Mouse (Mus musculus): ENCODE data around the gene Vsig10. TPM values are rescaled to one million over a fixed set of nuclear protein-coding genes. Genes with fewer than 3 reads are reported as not detected.
"Not testable (repeated sequence)": the region's sequence is repeated elsewhere in the genome, so short reads cannot be mapped to it uniquely, and the experiment has no call there.

The Vsig10 gene
- total and polyA plus RNA-seq, 3 experiments = 0.02 to 0.05 TPM; not detected in 1

DNA sequence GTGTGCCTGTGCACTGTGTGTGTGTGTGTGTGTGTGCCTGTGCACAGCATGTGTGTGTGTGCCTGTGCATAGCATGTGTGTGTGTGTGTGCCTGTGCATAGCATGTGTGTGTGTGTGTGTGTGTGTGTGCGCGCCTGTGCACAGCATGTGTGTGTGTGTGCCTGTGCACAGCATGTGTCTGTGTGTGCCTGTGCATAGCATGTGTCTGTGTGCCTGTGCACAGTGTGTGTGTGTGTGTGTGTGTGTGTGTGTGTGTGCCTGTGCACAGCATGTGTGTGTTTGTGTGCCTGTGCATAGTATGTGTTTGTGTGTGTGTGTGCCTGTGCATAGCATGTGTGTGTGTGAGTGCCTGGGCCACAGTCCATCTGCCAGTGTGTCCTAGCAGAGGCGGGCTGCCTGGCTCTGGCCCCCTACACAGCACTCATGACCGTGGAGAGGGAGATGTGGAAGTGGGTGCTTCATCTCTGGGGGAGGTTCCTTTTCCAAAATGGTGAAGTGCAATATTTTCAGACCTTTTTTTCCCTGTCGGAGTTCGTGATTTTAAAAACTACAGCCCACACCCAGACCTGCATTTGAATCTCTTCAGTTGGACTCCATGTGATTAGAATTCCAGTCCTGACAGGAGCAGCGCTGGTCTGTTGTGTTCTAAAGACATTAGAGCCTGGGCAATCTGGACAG, 55.6 kb downstream of the Vsig10 start:
- TF ChIP-seq TAL1 (conservative IDR thresholded peaks at IDR 0.05; ENCODE audit: low read depth, low read length) (no peak), POLR2AphosphoS5 (IDR thresholded peaks at IDR 0.05; ENCODE audit: insufficient replicate concordance, low read depth, low read length) (peak; percentile 70; the same call in 1 of the 2 replicates)
- Histone ChIP-seq H3K4me1 (ENCODE audit: insufficient read depth, low read depth, low read length) (no peaks in the 10 kb centered on the region), H3K36me3 (replicated peaks) (peaks cover 93% of the 10 kb centered on the region), H3K4me3 (ENCODE audit: low read depth, low read length) (peak overlapping the region; percentile 28; the same call in 1 of the 2 replicates), H3K9me3 (replicated peaks) (no peaks in the 10 kb centered on the region), H3K27me3 (ENCODE audit: insufficient read depth, low read length) (no peaks in the 10 kb centered on the region)
- no peak for DNase-seq (ENCODE audit: low spot score)
- no peak for ATAC-seq (ENCODE audit: extremely low read depth, insufficient number of reproducible peaks, low FRiP score, poor library complexity, severe bottlenecking)

DNA sequence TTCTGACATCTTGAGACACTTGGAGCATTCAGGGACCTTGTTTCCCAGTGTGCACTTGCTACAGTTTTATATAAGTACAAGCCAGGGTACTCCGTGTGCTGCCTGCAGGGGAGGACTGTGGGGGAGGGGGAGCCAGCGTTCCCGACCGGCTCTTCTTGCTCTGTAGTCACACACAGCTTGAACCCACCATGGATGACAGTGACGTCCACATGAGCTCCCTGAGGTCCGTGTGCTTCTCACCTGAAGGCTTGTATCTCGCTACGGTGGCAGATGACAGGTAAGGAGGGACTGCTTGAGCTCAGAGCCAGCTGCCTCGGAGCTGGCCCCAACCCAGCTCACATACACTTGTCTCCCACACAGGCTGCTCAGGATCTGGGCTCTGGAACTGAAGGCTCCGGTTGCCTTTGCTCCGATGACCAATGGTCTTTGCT, 57.5 kb downstream of the Vsig10 start:
- H3K36me3 ChIP-seq (replicated peaks) = peaks cover 93% of the 10 kb centered on the region
- H3K9me3 ChIP-seq (replicated peaks) = no peaks in the 10 kb centered on the region
- TF ChIP-seq POLR2AphosphoS5 (IDR thresholded peaks at IDR 0.05; ENCODE audit: insufficient replicate concordance, low read depth, low read length) = no peak
- H3K4me1 ChIP-seq (ENCODE audit: insufficient read depth, low read depth, low read length) = no peaks in the 10 kb centered on the region
- DNase-seq (ENCODE audit: low spot score) (no peak), ATAC-seq (ENCODE audit: extremely low read depth, insufficient number of reproducible peaks, low FRiP score, poor library complexity, severe bottlenecking) (no peak)
- no peaks in the 10 kb centered on the region for H3K27me3 ChIP-seq (ENCODE audit: insufficient read depth, low read length)
- H3K4me3 ChIP-seq (ENCODE audit: low read depth, low read length) = no peak overlapping the region

DNA sequence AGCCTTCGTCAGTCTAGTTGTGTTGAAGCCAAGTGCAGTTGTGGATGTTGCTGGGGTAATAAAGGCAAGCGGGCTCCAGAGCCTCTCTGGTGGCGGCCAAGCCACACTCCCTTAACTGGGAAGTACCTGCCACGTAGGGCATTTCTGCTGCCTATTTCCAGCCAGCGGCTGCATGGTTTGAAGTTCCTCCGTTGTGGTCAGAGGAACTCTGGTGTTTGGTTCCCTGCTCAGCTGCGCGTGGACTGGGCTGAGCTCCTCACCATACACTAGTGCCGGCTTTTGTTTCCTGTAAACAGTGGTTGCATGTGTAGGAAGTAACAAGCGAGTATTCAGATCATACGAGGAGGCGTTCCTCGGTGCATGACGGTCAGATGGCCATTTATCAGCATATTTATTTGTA, 58.8 kb downstream of the Vsig10 start:
- not testable (repeated sequence) for H3K27me3 ChIP-seq (ENCODE audit: insufficient read depth, low read length); H3K4me3 ChIP-seq (ENCODE audit: low read depth, low read length); DNase-seq (ENCODE audit: low spot score); ATAC-seq (ENCODE audit: extremely low read depth, insufficient number of reproducible peaks, low FRiP score, poor library complexity, severe bottlenecking); H3K9me3 ChIP-seq (replicated peaks)
- Histone ChIP-seq H3K4me1 (ENCODE audit: insufficient read depth, low read depth, low read length) (peaks cover 10% of the 10 kb centered on the region), H3K36me3 (replicated peaks) (peaks cover 93% of the 10 kb centered on the region)

DNA sequence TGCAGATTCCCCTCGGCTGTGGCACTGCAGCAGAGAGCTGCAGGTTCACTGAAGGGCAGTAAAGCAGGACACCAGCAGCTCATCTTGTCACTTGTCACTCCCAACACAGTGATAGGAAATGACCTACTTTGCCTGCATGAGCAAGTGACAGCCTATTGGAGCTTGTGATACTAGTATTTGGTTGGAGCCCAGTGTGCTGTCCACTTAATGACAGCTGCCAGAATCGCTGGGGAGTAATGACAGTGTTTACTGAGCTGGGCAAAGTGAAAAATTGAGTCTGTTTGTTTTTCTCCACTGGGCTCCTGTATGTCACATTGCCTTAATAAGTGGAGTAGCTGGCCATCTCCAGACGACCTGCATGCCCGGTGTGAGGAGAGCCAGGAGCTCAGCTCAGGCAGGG, 61.3 kb downstream of the Vsig10 start:
- no peak for DNase-seq (ENCODE audit: low spot score)
- no peak for TF ChIP-seq TAL1 (conservative IDR thresholded peaks at IDR 0.05; ENCODE audit: low read depth, low read length)
- no peak for TF ChIP-seq GATA2 (IDR thresholded peaks at IDR 0.05; ENCODE audit: borderline replicate concordance, low read depth, low read length)
- no peak for TF ChIP-seq GATA1 (IDR thresholded peaks at IDR 0.05; ENCODE audit: borderline replicate concordance, low read length)
- no peak for TF ChIP-seq CTCF (IDR thresholded peaks at IDR 0.05; ENCODE audit: low read depth, low read length)
- TF ChIP-seq POLR2AphosphoS5 (IDR thresholded peaks at IDR 0.05; ENCODE audit: insufficient replicate concordance, low read depth, low read length) = no peak
- H3K4me3 ChIP-seq (ENCODE audit: low read depth, low read length) = no peak overlapping the region
- peaks cover 93% of the 10 kb centered on the region for H3K36me3 ChIP-seq (replicated peaks)
- no peak for ATAC-seq (ENCODE audit: extremely low read depth, insufficient number of reproducible peaks, low FRiP score, poor library complexity, severe bottlenecking)
- no peaks in the 10 kb centered on the region for H3K27me3 ChIP-seq (ENCODE audit: insufficient read depth, low read length)
- peaks cover 21% of the 10 kb centered on the region for H3K4me1 ChIP-seq (ENCODE audit: insufficient read depth, low read depth, low read length)
- H3K9me3 ChIP-seq (replicated peaks) = no peaks in the 10 kb centered on the region

DNA sequence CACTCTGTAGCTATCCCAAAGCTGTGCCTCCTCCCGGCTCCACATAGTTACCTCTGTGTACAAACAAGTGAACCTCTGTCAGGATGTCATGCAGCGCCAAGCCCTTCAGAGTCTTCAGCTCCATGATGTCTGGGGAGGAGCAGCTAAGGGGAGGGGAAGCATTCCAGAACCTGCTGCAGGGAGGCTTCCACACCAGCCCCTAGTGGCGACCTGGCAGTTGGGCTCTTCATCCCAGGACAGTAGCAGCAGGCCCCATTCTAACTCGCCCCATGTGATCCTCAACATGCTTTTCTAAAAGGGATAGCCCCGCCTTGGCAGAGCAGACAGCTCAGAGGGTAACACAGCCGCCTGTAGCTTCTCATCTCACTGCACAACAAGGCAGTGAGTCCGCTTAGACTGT, 62.9 kb downstream of the Vsig10 start:
- ATAC-seq (ENCODE audit: extremely low read depth, insufficient number of reproducible peaks, low FRiP score, poor library complexity, severe bottlenecking) = no peak
- Histone ChIP-seq H3K9me3 (replicated peaks) (no peaks in the 10 kb centered on the region), H3K27me3 (ENCODE audit: insufficient read depth, low read length) (no peaks in the 10 kb centered on the region), H3K4me3 (ENCODE audit: low read depth, low read length) (no peak overlapping the region), H3K36me3 (replicated peaks) (peaks cover 93% of the 10 kb centered on the region), H3K4me1 (ENCODE audit: insufficient read depth, low read depth, low read length) (peaks cover 26% of the 10 kb centered on the region)
- DNase-seq (ENCODE audit: low spot score) = no peak
- TF ChIP-seq GATA2 (IDR thresholded peaks at IDR 0.05; ENCODE audit: borderline replicate concordance, low read depth, low read length) (no peak), GATA1 (IDR thresholded peaks at IDR 0.05; ENCODE audit: borderline replicate concordance, low read length) (no peak), CTCF (IDR thresholded peaks at IDR 0.05; ENCODE audit: low read depth, low read length) (no peak), TAL1 (conservative IDR thresholded peaks at IDR 0.05; ENCODE audit: low read depth, low read length) (no peak), POLR2AphosphoS5 (IDR thresholded peaks at IDR 0.05; ENCODE audit: insufficient replicate concordance, low read depth, low read length) (no peak)

DNA sequence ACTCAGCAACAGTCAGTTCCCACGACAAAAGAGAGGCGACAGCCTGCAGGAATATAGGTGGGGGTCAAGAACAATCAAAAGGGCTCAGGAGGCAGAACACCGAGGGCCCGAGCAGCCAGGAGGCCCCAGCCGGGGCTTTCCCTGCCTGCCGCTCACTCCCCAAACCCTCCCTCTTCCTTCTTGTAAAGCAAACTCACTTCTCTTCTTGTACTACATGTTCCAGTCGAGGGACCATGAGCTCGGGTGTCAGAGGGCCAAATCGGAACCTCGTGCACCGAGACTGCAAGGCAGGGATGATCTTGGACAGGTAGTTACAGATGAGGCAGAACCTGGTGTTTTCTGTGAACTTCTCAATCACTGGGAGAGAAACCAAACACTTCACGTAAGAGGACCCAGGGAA, 64.3 kb downstream of the Vsig10 start:
- Histone ChIP-seq H3K9me3 (replicated peaks) (no peaks in the 10 kb centered on the region), H3K4me1 (ENCODE audit: insufficient read depth, low read depth, low read length) (peaks cover 40% of the 10 kb centered on the region), H3K36me3 (replicated peaks) (peaks cover 97% of the 10 kb centered on the region), H3K4me3 (ENCODE audit: low read depth, low read length) (no peak overlapping the region), H3K27me3 (ENCODE audit: insufficient read depth, low read length) (no peaks in the 10 kb centered on the region)
- DNase-seq (ENCODE audit: low spot score) (no peak), ATAC-seq (ENCODE audit: extremely low read depth, insufficient number of reproducible peaks, low FRiP score, poor library complexity, severe bottlenecking) (no peak)
- TF ChIP-seq GATA2 (IDR thresholded peaks at IDR 0.05; ENCODE audit: borderline replicate concordance, low read depth, low read length) (no peak), TAL1 (conservative IDR thresholded peaks at IDR 0.05; ENCODE audit: low read depth, low read length) (no peak), CTCF (IDR thresholded peaks at IDR 0.05; ENCODE audit: low read depth, low read length) (no peak), POLR2AphosphoS5 (IDR thresholded peaks at IDR 0.05; ENCODE audit: insufficient replicate concordance, low read depth, low read length) (no peak)

DNA sequence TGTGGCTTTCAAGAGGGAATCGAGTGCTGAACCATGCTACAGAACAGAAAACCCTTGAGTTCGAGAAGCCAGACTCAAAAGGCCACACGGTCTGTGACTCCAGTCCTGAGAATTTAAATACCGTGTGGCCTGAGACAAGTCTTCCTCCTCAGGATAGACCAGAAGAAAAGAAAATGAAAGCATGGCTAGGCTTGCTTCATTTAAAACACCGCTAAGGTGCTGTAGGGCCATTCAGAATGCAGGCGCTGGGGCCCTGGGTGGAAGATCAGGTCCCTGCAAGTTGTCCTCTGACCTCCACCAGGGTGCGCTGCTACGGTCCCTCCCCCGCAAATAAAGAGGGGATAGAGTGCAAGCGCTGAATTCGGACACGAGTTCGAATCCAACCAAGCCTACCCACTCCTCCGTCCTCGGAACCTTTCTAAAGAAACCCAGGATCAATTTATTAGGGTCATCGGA, 69.4 kb downstream of the Vsig10 start:
- TF ChIP-seq GATA2 (IDR thresholded peaks at IDR 0.05; ENCODE audit: borderline replicate concordance, low read depth, low read length) = no peak
- TF ChIP-seq CTCF (IDR thresholded peaks at IDR 0.05; ENCODE audit: low read depth, low read length) = 0 out of 2 replicates have a peak, but pooled peaks have one; percentile 8
- TF ChIP-seq GATA1 (IDR thresholded peaks at IDR 0.05; ENCODE audit: borderline replicate concordance, low read length) = no peak
- no peak for TF ChIP-seq TAL1 (conservative IDR thresholded peaks at IDR 0.05; ENCODE audit: low read depth, low read length)
- no peak for TF ChIP-seq POLR2AphosphoS5 (IDR thresholded peaks at IDR 0.05; ENCODE audit: insufficient replicate concordance, low read depth, low read length)
- Histone ChIP-seq H3K27me3 (ENCODE audit: insufficient read depth, low read length) (no peaks in the 10 kb centered on the region), H3K36me3 (replicated peaks) (peaks cover 48% of the 10 kb centered on the region), H3K9me3 (replicated peaks) (peaks cover 18% of the 10 kb centered on the region), H3K4me3 (ENCODE audit: low read depth, low read length) (peak overlapping the region; percentile 87), H3K4me1 (ENCODE audit: insufficient read depth, low read depth, low read length) (peaks cover 35% of the 10 kb centered on the region)
- peak; percentile 43; the same call in 1 of the 2 replicates for ATAC-seq (ENCODE audit: extremely low read depth, insufficient number of reproducible peaks, low FRiP score, poor library complexity, severe bottlenecking)
- peak; percentile 57 for DNase-seq (ENCODE audit: low spot score)

All from G1E (cell line).